Mouse (Mus musculus) heart, embryonic 16.5 days (tissue): Measurements from ENCODE around the gene Ncoa4. TPM values are rescaled to one million over a fixed set of nuclear protein-coding genes. Genes with fewer than 3 reads are reported as not detected.
A peak's percentile ranks its signal among the peaks of the same experiment; 100 is the strongest.
"Not testable (repeated sequence)": the region's sequence is repeated elsewhere in the genome, so short reads cannot be mapped to it uniquely, and the experiment has no call there.

Source experiments
- ATAC-seq: fragments of 200-750 bp; cut with Nextera tagmentation; replicated peaks from 2 replicates; pipeline ENCODE4 v1.8.0; 2017; ENCODE audit warnings: moderate number of reproducible peaks; ENCODE audit not compliant: insufficient read depth, low FRiP score; ENCODE audit errors: extremely low read depth
- H3K27ac ChIP-seq: fragments of 300-500 bp; sonication (generic); 2 replicates; pipeline ENCODE4 v1.5.1; 2014; ENCODE audit warnings: mild to moderate bottlenecking, low read length, control low read depth, moderate library complexity
- H3K27me3 ChIP-seq: fragments of 300-500 bp; sonication (generic); 2 replicates; pipeline ENCODE4 v1.6.1; 2014; ENCODE audit warnings: low read length, mixed read lengths; ENCODE audit not compliant: control insufficient read depth, insufficient read depth
- H3K36me3 ChIP-seq: fragments of 300-500 bp; sonication (generic); 2 replicates; pipeline ENCODE4 v1.6.1; 2014; ENCODE audit not compliant: control insufficient read depth, insufficient read depth
- H3K4me1 ChIP-seq: fragments of 300-500 bp; sonication (generic); 2 replicates; pipeline ENCODE4 v1.6.1; 2014; ENCODE audit warnings: low read length, mixed read lengths; ENCODE audit not compliant: control insufficient read depth, insufficient read depth
- H3K4me2 ChIP-seq: fragments of 300-500 bp; sonication (generic); 2 replicates; pipeline ENCODE4 v1.6.1; 2014; ENCODE audit warnings: low read depth, mild to moderate bottlenecking, control low read depth, low read length
- H3K4me3 ChIP-seq: fragments of 300-500 bp; sonication (generic); 2 replicates; pipeline ENCODE4 v1.5.1; 2014; ENCODE audit warnings: mild to moderate bottlenecking, control low read depth, low read length
- H3K9ac ChIP-seq: fragments of 300-500 bp; sonication (generic); 2 replicates; pipeline ENCODE4 v1.6.1; 2014; ENCODE audit warnings: low read length, control low read depth
- H3K9me3 ChIP-seq: fragments of 300-500 bp; sonication (generic); replicated peaks from 2 replicates; pipeline ENCODE4 v1.6.1; 2016; ENCODE audit warnings: low read length; ENCODE audit not compliant: control insufficient read depth
- WGBS: fragments of 180-500 bp; shearing (Covaris S2); extraction: QIAGEN DNeasy Blood & Tissue Kit; methylation state at CpG from one replicate; pipeline ENCODE4 v1.1.7; 2014; 5-methylcytosine and 5-hydroxymethylcytosine counted together
- polyA plus RNA-seq: library from polyadenylated mRNA; unstranded; fragments of >200 nt; fragmentation: Nextera tagmentation; extraction: Ambion mirVana; gene quantifications from 2 replicates; pipeline ENCODE4 v1.2.1, GENCODE M21; 2015

Gene Ncoa4
- polyA plus RNA-seq = 123 and 130 TPM in 2 replicates

- peak; percentile 95 for ATAC-seq
- Histone ChIP-seq H3K9ac (peak within 1 kb of the TSS; percentile 85), H3K27me3 (no peaks in the 10 kb centered on the region), H3K36me3 (no peaks in the 10 kb centered on the region), H3K9me3 (no peaks in the 10 kb centered on the region), H3K4me1 (peaks cover 18% of the 10 kb centered on the region), H3K4me3 (peak within 1 kb of the TSS; percentile 75), H3K27ac (peak within 1 kb of the TSS; percentile 86), H3K4me2 (peak within 1 kb of the TSS; percentile 71)
- WGBS = under 1% methylated on average over 39 of the region's 40 CpGs
Measured at GRCm38 (mm10) chr14:32159690-32160246, at the start of gene Ncoa4. Gene Ncoa4 (plus strand): TSS chr14:32159865.

GRCm38 (mm10) chr14:32112124-32112523 is 47.5 kb upstream of the Ncoa4 start:
- WGBS = 92% methylated on average over 10 of the region's 10 CpGs
- not testable (repeated sequence) for H3K4me2 ChIP-seq, H3K4me3 ChIP-seq, H3K36me3 ChIP-seq, H3K4me1 ChIP-seq, H3K9ac ChIP-seq, H3K9me3 ChIP-seq, H3K27me3 ChIP-seq, H3K27ac ChIP-seq, ATAC-seq

- Histone ChIP-seq H3K4me3 (no peak overlapping the region), H3K9ac (no peak overlapping the region), H3K27me3 (no peaks in the 10 kb centered on the region), H3K36me3 (no peaks in the 10 kb centered on the region), H3K4me1 (no peaks in the 10 kb centered on the region), H3K9me3 (no peaks in the 10 kb centered on the region), H3K4me2 (no peak overlapping the region), H3K27ac (peak overlapping the region; percentile 40)
- 66% methylated on average over 11 of the region's 11 CpGs for WGBS
- no peak for ATAC-seq
Measured at GRCm38 (mm10) chr14:32120940-32121919, 38.4 kb upstream of the Ncoa4 start.

GRCm38 (mm10) chr14:32121920-32122315 is 37.7 kb upstream of the Ncoa4 start:
- Histone ChIP-seq H3K9ac (no peak overlapping the region), H3K9me3 (no peaks in the 10 kb centered on the region), H3K4me1 (no peaks in the 10 kb centered on the region), H3K27me3 (no peaks in the 10 kb centered on the region), H3K36me3 (no peaks in the 10 kb centered on the region), H3K27ac (no peak overlapping the region), H3K4me3 (no peak overlapping the region), H3K4me2 (no peak overlapping the region)
- 45% methylated on average over 2 of the region's 2 CpGs for WGBS
- no peak for ATAC-seq

- Histone ChIP-seq H3K9me3 (no peaks in the 10 kb centered on the region), H3K9ac (no peak overlapping the region), H3K27me3 (no peaks in the 10 kb centered on the region), H3K36me3 (no peaks in the 10 kb centered on the region), H3K27ac (no peak overlapping the region), H3K4me3 (no peak overlapping the region), H3K4me1 (no peaks in the 10 kb centered on the region), H3K4me2 (no peak overlapping the region)
- no peak for ATAC-seq
- 75% methylated on average over 3 of the region's 3 CpGs for WGBS
Measured at GRCm38 (mm10) chr14:32124261-32124660, 35.4 kb upstream of the Ncoa4 start.

- 78% methylated on average over 5 of the region's 5 CpGs for WGBS
Measured at GRCm38 (mm10) chr14:32125256-32125655, 34.4 kb upstream of the Ncoa4 start.

GRCm38 (mm10) chr14:32128409-32128808 is 31.3 kb upstream of the Ncoa4 start:
- Histone ChIP-seq H3K27me3 (no peaks in the 10 kb centered on the region), H3K27ac (no peak overlapping the region), H3K9me3 (no peaks in the 10 kb centered on the region), H3K9ac (no peak overlapping the region), H3K4me2 (no peak overlapping the region), H3K4me3 (no peak overlapping the region), H3K36me3 (no peaks in the 10 kb centered on the region), H3K4me1 (no peaks in the 10 kb centered on the region)
- ATAC-seq = no peak
- WGBS = 76% methylated on average over 5 of the region's 5 CpGs

More at GRCm38 (mm10) chr14:32125256-32125655, 34.4 kb upstream of the Ncoa4 start:
- not testable (repeated sequence) for H3K4me3 ChIP-seq, H3K27me3 ChIP-seq, H3K27ac ChIP-seq, H3K4me1 ChIP-seq, H3K9me3 ChIP-seq, H3K4me2 ChIP-seq, ATAC-seq, H3K36me3 ChIP-seq, H3K9ac ChIP-seq

- ATAC-seq = no peak
- Histone ChIP-seq H3K4me3 (no peak overlapping the region), H3K27ac (no peak overlapping the region), H3K9ac (no peak overlapping the region), H3K4me2 (no peak overlapping the region), H3K4me1 (peaks cover 5% of the 10 kb centered on the region; the same call in 1 of the 2 replicates), H3K9me3 (no peaks in the 10 kb centered on the region), H3K36me3 (no peaks in the 10 kb centered on the region), H3K27me3 (no peaks in the 10 kb centered on the region)
- WGBS = 25% methylated on average over 4 of the region's 4 CpGs
Measured at GRCm38 (mm10) chr14:32131836-32132235, 27.8 kb upstream of the Ncoa4 start.

- Histone ChIP-seq H3K27ac (peak overlapping the region; percentile 28; the same call in 1 of the 2 replicates), H3K4me1 (peaks cover 5% of the 10 kb centered on the region; the same call in 1 of the 2 replicates), H3K27me3 (no peaks in the 10 kb centered on the region), H3K4me3 (no peak overlapping the region), H3K36me3 (no peaks in the 10 kb centered on the region), H3K4me2 (no peak overlapping the region), H3K9ac (no peak overlapping the region), H3K9me3 (no peaks in the 10 kb centered on the region)
- 22% methylated on average over 2 of the region's 2 CpGs for WGBS
- ATAC-seq = no peak; the same call in 1 of the 2 replicates
Measured at GRCm38 (mm10) chr14:32134293-32134692, 25.4 kb upstream of the Ncoa4 start.
